Mouse (Mus musculus): Measurements from ENCODE around the gene Irf9. TPM values are rescaled to one million over a fixed set of nuclear protein-coding genes. Genes with fewer than 3 reads are reported as not detected.
A peak's percentile ranks its signal among the peaks of the same experiment; 100 is the strongest.

The Irf9 gene
- polyA plus RNA-seq, 1 experiment = 101 TPM

DNA sequence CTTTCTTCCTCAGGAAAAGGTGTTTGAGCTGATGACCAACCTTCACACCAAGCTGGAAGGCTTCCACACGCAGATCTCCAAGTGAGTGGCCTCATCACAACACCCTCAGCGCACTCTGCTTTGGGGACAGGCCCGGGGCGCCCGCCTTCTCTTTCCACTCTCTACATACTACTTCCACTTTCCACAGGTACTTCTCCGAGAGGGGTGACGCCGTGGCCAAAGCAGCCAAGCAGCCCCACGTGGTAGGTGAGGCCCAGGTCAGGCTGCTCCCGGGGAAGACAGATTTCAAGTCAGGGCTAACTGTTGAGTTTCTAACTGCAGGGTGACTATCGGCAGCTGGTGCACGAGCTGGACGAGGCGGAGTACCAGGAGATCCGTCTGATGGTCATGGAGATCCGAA, 22.6 kb upstream of the Irf9 start:
- peaks cover 11% of the 10 kb centered on the region; the same call in 1 of the 2 replicates for H3K4me1 ChIP-seq (ENCODE audit: control insufficient read depth, insufficient read depth, insufficient read length)
- peaks cover 20% of the 10 kb centered on the region for H3K36me3 ChIP-seq (ENCODE audit: control insufficient read depth, insufficient read depth, low read length)
- 93% methylated on average over 16 of the region's 16 CpGs for WGBS
- H3K27me3 ChIP-seq (ENCODE audit: control insufficient read depth, insufficient read depth, low read length) = no peaks in the 10 kb centered on the region
- no peak overlapping the region for H3K4me3 ChIP-seq (ENCODE audit: extremely low read depth, insufficient read depth, insufficient read length)
- no peak overlapping the region for H3K27ac ChIP-seq (ENCODE audit: insufficient read depth, low read length)
- no peak for DNase-seq (ENCODE audit: low read depth in 1 of 2, low spot score in 2 of 2)
- TF ChIP-seq CTCF (IDR thresholded peaks at IDR 0.05; ENCODE audit: extremely low read depth, insufficient read depth, insufficient read length, insufficient replicate concordance) (no peak), POLR2A (IDR thresholded peaks at IDR 0.05; ENCODE audit: low read depth, low read length) (no peak)

DNA sequence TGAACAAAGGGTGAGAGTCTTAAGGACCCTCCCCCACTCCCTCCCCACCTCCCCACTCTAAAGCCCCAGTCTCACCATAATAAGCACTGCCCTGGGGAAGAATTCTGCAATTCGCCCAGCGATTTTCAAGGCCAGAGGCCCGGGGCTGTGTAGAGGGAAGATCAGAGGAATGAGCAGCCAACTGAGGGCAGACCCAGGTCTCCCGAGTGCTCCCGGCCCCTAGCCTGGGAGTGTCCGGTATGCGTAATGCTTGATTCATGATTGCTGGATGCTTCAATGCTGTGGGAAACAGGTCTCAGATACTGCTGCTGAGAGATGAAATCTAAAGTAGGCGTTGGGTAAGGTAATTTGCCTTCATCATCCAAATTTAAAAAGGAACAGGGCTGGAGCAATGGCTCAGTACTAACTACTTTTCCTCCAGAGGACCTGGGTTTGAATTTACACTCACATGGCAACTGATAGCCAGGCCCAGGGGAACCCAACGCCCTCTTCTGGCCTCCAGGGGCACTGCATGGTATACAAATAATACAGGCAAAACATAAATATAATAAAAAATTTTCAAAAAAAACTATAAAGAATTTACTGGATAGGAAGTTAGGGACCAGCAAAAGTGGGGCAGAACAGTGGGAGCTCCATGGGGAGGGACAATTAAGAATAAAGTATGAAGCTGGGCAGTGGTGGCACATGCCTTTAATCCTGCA, 21.2 kb upstream of the Irf9 start:
- Histone ChIP-seq H3K4me3 (ENCODE audit: extremely low read depth, insufficient read depth, insufficient read length) (no peak overlapping the region), H3K4me1 (ENCODE audit: control insufficient read depth, insufficient read depth, insufficient read length) (peaks cover 11% of the 10 kb centered on the region; the same call in 1 of the 2 replicates), H3K27me3 (ENCODE audit: control insufficient read depth, insufficient read depth, low read length) (no peaks in the 10 kb centered on the region), H3K36me3 (ENCODE audit: control insufficient read depth, insufficient read depth, low read length) (peaks cover 20% of the 10 kb centered on the region), H3K27ac (ENCODE audit: insufficient read depth, low read length) (no peak overlapping the region)
- DNase-seq (ENCODE audit: low read depth in 1 of 2, low spot score in 2 of 2) = no peak
- TF ChIP-seq CTCF (IDR thresholded peaks at IDR 0.05; ENCODE audit: extremely low read depth, insufficient read depth, insufficient read length, insufficient replicate concordance) (peak; percentile 28; the same call in 1 of the 2 replicates), POLR2A (IDR thresholded peaks at IDR 0.05; ENCODE audit: low read depth, low read length) (no peak)
- 82% methylated on average over 9 of the region's 9 CpGs for WGBS

GRCm38 (mm10) chr14:55584303-55584701, 19.1 kb upstream of the Irf9 start:
- TF ChIP-seq CTCF (IDR thresholded peaks at IDR 0.05; ENCODE audit: extremely low read depth, insufficient read depth, insufficient read length, insufficient replicate concordance) = no peak
- no peak for TF ChIP-seq POLR2A (IDR thresholded peaks at IDR 0.05; ENCODE audit: low read depth, low read length)
- Histone ChIP-seq H3K36me3 (ENCODE audit: control insufficient read depth, insufficient read depth, low read length) (peaks cover 28% of the 10 kb centered on the region), H3K27me3 (ENCODE audit: control insufficient read depth, insufficient read depth, low read length) (no peaks in the 10 kb centered on the region), H3K4me3 (ENCODE audit: extremely low read depth, insufficient read depth, insufficient read length) (peak overlapping the region; percentile 71; the same call in 1 of the 2 replicates), H3K4me1 (ENCODE audit: control insufficient read depth, insufficient read depth, insufficient read length) (peaks cover 12% of the 10 kb centered on the region; the same call in 1 of the 2 replicates), H3K27ac (ENCODE audit: insufficient read depth, low read length) (peak overlapping the region; percentile 82; the same call in 1 of the 2 replicates)
- 29% methylated on average over 5 of the region's 5 CpGs for WGBS
- no peak for DNase-seq (ENCODE audit: low read depth in 1 of 2, low spot score in 2 of 2)

DNA sequence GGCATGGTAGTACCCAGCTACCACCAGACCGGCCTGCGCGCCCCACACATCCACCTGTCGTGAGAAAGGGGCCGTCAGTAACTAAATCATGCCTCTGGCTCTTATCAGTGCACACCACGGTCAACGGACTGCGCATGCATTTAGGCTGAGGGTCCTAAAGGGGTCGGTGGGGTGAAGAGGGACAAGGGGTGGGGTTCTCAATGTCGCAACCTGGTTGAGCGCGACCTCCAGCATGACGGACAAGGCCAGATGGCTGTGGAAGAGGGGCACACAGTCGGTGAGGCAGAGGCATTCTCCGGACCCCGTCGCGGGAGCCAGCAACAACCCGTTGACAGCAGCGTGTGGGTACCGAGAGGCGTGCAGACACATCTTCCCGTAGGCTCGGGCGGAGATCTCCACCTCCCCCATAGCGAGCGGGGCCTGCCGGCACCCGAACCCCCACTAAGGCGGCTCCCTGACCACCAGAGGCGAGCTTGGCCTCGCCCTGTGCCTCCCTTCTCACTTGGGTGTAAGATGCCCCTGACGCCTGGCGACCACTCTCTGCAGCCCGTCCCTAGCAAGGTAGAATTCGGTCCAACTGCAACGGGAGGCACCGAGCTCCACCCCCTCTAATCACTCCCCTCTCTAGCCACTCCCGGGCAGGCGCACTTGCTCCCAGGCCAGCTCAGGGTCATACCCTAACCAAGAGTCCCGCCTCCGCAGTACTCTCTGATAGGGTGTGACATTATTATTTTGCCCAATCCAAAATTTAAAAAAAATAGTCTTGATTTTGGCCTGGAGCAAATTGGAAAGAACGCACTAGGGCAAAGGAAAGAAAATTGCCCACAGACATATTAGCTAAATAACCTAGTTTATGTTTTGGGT, 18.4 kb upstream of the Irf9 start, which contains the start of gene Emc9:
Emc9 (minus strand) TSS at position 601 of the 864 bp plus-strand sequence.
- peaks cover 28% of the 10 kb centered on the region for H3K36me3 ChIP-seq (ENCODE audit: control insufficient read depth, insufficient read depth, low read length)

GRCm38 (mm10) chr14:55585566-55585960, 17.8 kb upstream of the Irf9 start:
- Histone ChIP-seq H3K36me3 (ENCODE audit: control insufficient read depth, insufficient read depth, low read length) (peaks cover 25% of the 10 kb centered on the region), H3K4me3 (ENCODE audit: extremely low read depth, insufficient read depth, insufficient read length) (no peak overlapping the region), H3K27me3 (ENCODE audit: control insufficient read depth, insufficient read depth, low read length) (no peaks in the 10 kb centered on the region), H3K4me1 (ENCODE audit: control insufficient read depth, insufficient read depth, insufficient read length) (peaks cover 15% of the 10 kb centered on the region; the same call in 1 of the 2 replicates), H3K27ac (ENCODE audit: insufficient read depth, low read length) (peak overlapping the region; percentile 82)
- TF ChIP-seq CTCF (IDR thresholded peaks at IDR 0.05; ENCODE audit: extremely low read depth, insufficient read depth, insufficient read length, insufficient replicate concordance) (no peak), POLR2A (IDR thresholded peaks at IDR 0.05; ENCODE audit: low read depth, low read length) (no peak)
- no peak for DNase-seq (ENCODE audit: low read depth in 1 of 2, low spot score in 2 of 2)
- 48% methylated on average over 6 of the region's 6 CpGs for WGBS

More for the DNA sequence above, 18.4 kb upstream of the Irf9 start, which contains the start of gene Emc9:
- TF ChIP-seq POLR2A (IDR thresholded peaks at IDR 0.05; ENCODE audit: low read depth, low read length) (no peak; the same call in 1 of the 2 replicates), CTCF (IDR thresholded peaks at IDR 0.05; ENCODE audit: extremely low read depth, insufficient read depth, insufficient read length, insufficient replicate concordance) (no peak)
- WGBS = 7% methylated on average over 43 of the region's 43 CpGs
- peaks cover 15% of the 10 kb centered on the region; the same call in 1 of the 2 replicates for H3K4me1 ChIP-seq (ENCODE audit: control insufficient read depth, insufficient read depth, insufficient read length)
- peak within 1 kb of the TSS; percentile 82 for H3K27ac ChIP-seq (ENCODE audit: insufficient read depth, low read length)
- H3K4me3 ChIP-seq (ENCODE audit: extremely low read depth, insufficient read depth, insufficient read length) = peak within 1 kb of the TSS; percentile 71
- peak in 1 of 2 experiments; percentile 77 for DNase-seq (ENCODE audit: low read depth in 1 of 2, low spot score in 2 of 2)
- H3K27me3 ChIP-seq (ENCODE audit: control insufficient read depth, insufficient read depth, low read length) = no peaks in the 10 kb centered on the region

GRCm38 (mm10) chr14:55586149-55586548, 17.2 kb upstream of the Irf9 start:
- peak overlapping the region; percentile 82; the same call in 1 of the 2 replicates for H3K27ac ChIP-seq (ENCODE audit: insufficient read depth, low read length)
- DNase-seq (ENCODE audit: low read depth in 1 of 2, low spot score in 2 of 2) = no peak
- H3K36me3 ChIP-seq (ENCODE audit: control insufficient read depth, insufficient read depth, low read length) = peaks cover 19% of the 10 kb centered on the region
- peaks cover 15% of the 10 kb centered on the region; the same call in 1 of the 2 replicates for H3K4me1 ChIP-seq (ENCODE audit: control insufficient read depth, insufficient read depth, insufficient read length)
- TF ChIP-seq CTCF (IDR thresholded peaks at IDR 0.05; ENCODE audit: extremely low read depth, insufficient read depth, insufficient read length, insufficient replicate concordance) = no peak
- TF ChIP-seq POLR2A (IDR thresholded peaks at IDR 0.05; ENCODE audit: low read depth, low read length) = no peak
- H3K27me3 ChIP-seq (ENCODE audit: control insufficient read depth, insufficient read depth, low read length) = no peaks in the 10 kb centered on the region
- no peak overlapping the region for H3K4me3 ChIP-seq (ENCODE audit: extremely low read depth, insufficient read depth, insufficient read length)
- WGBS = 70% methylated on average over 2 of the region's 2 CpGs

Measured in spleen, adult 2 months (tissue).